Mouse (Mus musculus): ENCODE measurements around the gene Prkce. TPM values are rescaled to one million over a fixed set of nuclear protein-coding genes. Genes with fewer than 3 reads are reported as not detected.

Prkce gene
- polyA plus RNA-seq, 1 experiment from 2014 or later, result 1.1 TPM

- H3K4me3 ChIP-seq (ENCODE audit: inconsistent target), result no peak overlapping the region
- 70% methylated on average over 9 of the region's 10 CpGs for WGBS (ENCODE audit: missing documents)
- H3K79me2 ChIP-seq (ENCODE audit: inconsistent target), result no peaks in the 10 kb centered on the region
- H3K36me3 ChIP-seq (ENCODE audit: inconsistent target), result no peaks in the 10 kb centered on the region
- no peak overlapping the region for H3K27ac ChIP-seq
These were observed 157.7 kb downstream of the Prkce start for GRCm38 (mm10) chr17:86325317-86325716.

GRCm38 (mm10) chr17:86327958-86328357 is 160.4 kb downstream of the Prkce start:
- 96% methylated on average over 4 of the region's 4 CpGs for WGBS (ENCODE audit: missing documents)
- Histone ChIP-seq H3K27ac (no peak overlapping the region), H3K79me2 (ENCODE audit: inconsistent target) (no peaks in the 10 kb centered on the region), H3K36me3 (ENCODE audit: inconsistent target) (no peaks in the 10 kb centered on the region), H3K4me3 (ENCODE audit: inconsistent target) (no peak overlapping the region)

- no peak overlapping the region for H3K27ac ChIP-seq
- 78% methylated on average over 15 of the region's 16 CpGs for WGBS (ENCODE audit: missing documents)
- no peaks in the 10 kb centered on the region for H3K36me3 ChIP-seq (ENCODE audit: inconsistent target)
- H3K79me2 ChIP-seq (ENCODE audit: inconsistent target), result no peaks in the 10 kb centered on the region
- H3K4me3 ChIP-seq (ENCODE audit: inconsistent target), result no peak overlapping the region
These were observed 161.9 kb downstream of the Prkce start for GRCm38 (mm10) chr17:86329273-86330075.

- 85% methylated on average over 15 of the region's 16 CpGs for WGBS (ENCODE audit: missing documents)
These were observed 162.7 kb downstream of the Prkce start for GRCm38 (mm10) chr17:86330076-86330955.

DNA sequence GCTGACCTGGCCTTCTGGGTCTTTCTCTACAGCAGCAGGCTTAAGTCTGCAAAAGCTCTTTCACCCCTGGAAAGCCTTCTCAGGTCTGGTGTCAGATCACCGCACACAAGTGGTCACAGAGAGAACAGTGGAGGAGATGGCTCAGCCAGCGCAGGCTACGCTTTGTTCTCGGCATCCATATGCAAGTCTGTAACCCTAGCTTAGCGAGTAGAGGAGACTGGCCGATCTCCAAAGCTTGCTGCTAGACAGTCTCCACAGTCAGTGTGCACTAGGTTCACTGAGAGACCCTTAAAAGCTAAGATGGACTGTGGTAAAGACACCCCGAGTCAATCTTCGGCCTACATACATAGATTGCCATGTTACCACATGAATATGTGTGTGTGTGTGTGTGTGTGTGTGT is 164.2 kb downstream of the Prkce start:
- no peak overlapping the region for H3K27ac ChIP-seq
- H3K79me2 ChIP-seq (ENCODE audit: inconsistent target), result no peaks in the 10 kb centered on the region
- no peak overlapping the region for H3K4me3 ChIP-seq (ENCODE audit: inconsistent target)
- H3K36me3 ChIP-seq (ENCODE audit: inconsistent target), result no peaks in the 10 kb centered on the region
- WGBS (ENCODE audit: missing documents), result 96% methylated on average over 8 of the region's 8 CpGs

More at GRCm38 (mm10) chr17:86330076-86330955, 162.7 kb downstream of the Prkce start:
- H3K36me3 ChIP-seq (ENCODE audit: inconsistent target), result no peaks in the 10 kb centered on the region
- no peak overlapping the region for H3K27ac ChIP-seq
- no peak overlapping the region for H3K4me3 ChIP-seq (ENCODE audit: inconsistent target)
- no peaks in the 10 kb centered on the region for H3K79me2 ChIP-seq (ENCODE audit: inconsistent target)

DNA sequence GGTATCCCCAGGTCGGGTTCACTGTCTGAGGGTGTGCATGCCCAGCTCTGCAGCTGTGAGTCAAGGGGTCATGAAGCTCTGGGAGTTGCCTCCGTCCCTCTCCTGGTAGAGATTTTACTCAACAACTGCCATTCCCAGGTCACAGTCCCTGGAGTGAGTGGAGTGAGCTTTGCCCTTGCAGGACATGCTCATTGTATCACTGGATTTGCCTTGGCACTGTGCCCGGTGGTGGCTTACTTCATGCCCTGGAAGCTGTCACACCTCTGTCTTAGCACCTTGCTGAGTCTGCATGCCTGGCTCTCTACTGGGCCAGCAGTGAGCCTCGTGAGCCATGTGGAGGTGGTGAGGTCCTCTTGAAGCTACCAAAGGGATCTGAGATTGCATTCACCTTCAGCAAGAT is 167.4 kb downstream of the Prkce start:
- Histone ChIP-seq H3K4me3 (ENCODE audit: inconsistent target) (no peak overlapping the region), H3K27ac (no peak overlapping the region), H3K36me3 (ENCODE audit: inconsistent target) (no peaks in the 10 kb centered on the region), H3K79me2 (ENCODE audit: inconsistent target) (no peaks in the 10 kb centered on the region)
- WGBS (ENCODE audit: missing documents), result 90% methylated on average over 4 of the region's 4 CpGs

- H3K27ac ChIP-seq, result no peak overlapping the region
- no peak overlapping the region for H3K4me3 ChIP-seq (ENCODE audit: inconsistent target)
- no peaks in the 10 kb centered on the region for H3K79me2 ChIP-seq (ENCODE audit: inconsistent target)
- 28% methylated on average over 4 of the region's 4 CpGs for WGBS (ENCODE audit: missing documents)
- no peaks in the 10 kb centered on the region for H3K36me3 ChIP-seq (ENCODE audit: inconsistent target)
These were observed 169.1 kb downstream of the Prkce start for GRCm38 (mm10) chr17:86336652-86337073.

- Histone ChIP-seq H3K79me2 (ENCODE audit: inconsistent target) (no peaks in the 10 kb centered on the region), H3K36me3 (ENCODE audit: inconsistent target) (no peaks in the 10 kb centered on the region), H3K27ac (no peak overlapping the region), H3K4me3 (ENCODE audit: inconsistent target) (no peak overlapping the region)
- 8% methylated on average over 3 of the region's 3 CpGs for WGBS (ENCODE audit: missing documents)
These were observed 169.5 kb downstream of the Prkce start for GRCm38 (mm10) chr17:86337076-86337475.

- Histone ChIP-seq H3K4me3 (ENCODE audit: inconsistent target) (no peak overlapping the region), H3K79me2 (ENCODE audit: inconsistent target) (no peaks in the 10 kb centered on the region), H3K36me3 (ENCODE audit: inconsistent target) (no peaks in the 10 kb centered on the region), H3K27ac (no peak overlapping the region)
- 83% methylated on average over 5 of the region's 5 CpGs for WGBS (ENCODE audit: missing documents)
These were observed 170.7 kb downstream of the Prkce start for GRCm38 (mm10) chr17:86338328-86338727.

DNA sequence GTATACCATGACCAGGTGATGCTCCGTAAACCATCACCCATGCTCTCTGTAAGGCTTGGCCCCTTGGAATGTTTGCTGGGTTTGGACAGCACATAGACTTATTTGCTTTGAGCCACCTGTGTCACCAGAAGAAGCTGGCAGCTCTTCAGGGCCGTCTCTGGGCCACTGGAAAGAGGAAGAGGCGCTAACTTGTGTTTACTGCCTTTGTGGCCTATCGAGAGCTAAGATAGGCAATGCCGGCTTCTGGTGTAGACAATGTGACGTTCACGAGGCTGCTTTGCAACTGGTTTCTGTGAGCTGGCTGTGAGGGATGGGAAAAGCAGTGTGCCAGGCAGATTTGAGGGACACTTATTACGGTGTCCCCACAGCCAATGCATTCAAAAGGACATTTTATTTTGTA is 176.4 kb downstream of the Prkce start:
- Histone ChIP-seq H3K4me3 (ENCODE audit: inconsistent target) (no peak overlapping the region), H3K36me3 (ENCODE audit: inconsistent target) (no peaks in the 10 kb centered on the region), H3K27ac (no peak overlapping the region), H3K79me2 (ENCODE audit: inconsistent target) (no peaks in the 10 kb centered on the region)
- 31% methylated on average over 8 of the region's 8 CpGs for WGBS (ENCODE audit: missing documents)

GRCm38 (mm10) chr17:86345234-86346005 is 177.8 kb downstream of the Prkce start:
- Histone ChIP-seq H3K27ac (no peak overlapping the region), H3K4me3 (ENCODE audit: inconsistent target) (no peak overlapping the region)
- WGBS (ENCODE audit: missing documents), result 96% methylated on average over 22 of the region's 22 CpGs

DNA sequence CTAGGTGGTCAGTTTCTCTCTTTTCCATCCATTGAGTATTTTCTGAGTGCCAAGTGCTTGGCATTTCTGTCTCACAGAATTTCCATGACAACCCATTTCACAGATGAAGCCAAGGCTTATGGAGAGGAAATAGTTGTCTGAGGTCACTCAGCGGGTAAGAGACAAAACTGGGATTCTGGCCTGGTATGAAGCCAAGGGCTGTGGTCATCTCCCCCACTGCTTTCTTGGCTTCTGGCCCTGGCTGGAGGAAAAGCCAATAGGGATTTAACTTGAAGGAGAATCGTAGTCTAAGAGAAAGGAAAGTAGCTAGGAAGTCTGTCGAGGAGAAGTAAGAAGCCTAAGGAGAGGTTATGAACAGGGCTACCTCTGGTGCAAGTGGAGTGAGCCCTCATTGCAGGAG is 182.7 kb downstream of the Prkce start:
- no peaks in the 10 kb centered on the region for H3K79me2 ChIP-seq (ENCODE audit: inconsistent target)
- WGBS (ENCODE audit: missing documents), result 95% methylated on average over 3 of the region's 3 CpGs
- no peak overlapping the region for H3K27ac ChIP-seq
- H3K4me3 ChIP-seq (ENCODE audit: inconsistent target), result no peak overlapping the region
- no peaks in the 10 kb centered on the region for H3K36me3 ChIP-seq (ENCODE audit: inconsistent target)

More at GRCm38 (mm10) chr17:86345234-86346005, 177.8 kb downstream of the Prkce start:
- no peaks in the 10 kb centered on the region for H3K79me2 ChIP-seq (ENCODE audit: inconsistent target)
- no peaks in the 10 kb centered on the region for H3K36me3 ChIP-seq (ENCODE audit: inconsistent target)

GRCm38 (mm10) chr17:86350791-86351261 is 183.2 kb downstream of the Prkce start:
- no peaks in the 10 kb centered on the region for H3K36me3 ChIP-seq (ENCODE audit: inconsistent target)
- no peak overlapping the region for H3K27ac ChIP-seq
- WGBS (ENCODE audit: missing documents), result 90% methylated on average over 12 of the region's 12 CpGs
- no peaks in the 10 kb centered on the region for H3K79me2 ChIP-seq (ENCODE audit: inconsistent target)
- no peak overlapping the region for H3K4me3 ChIP-seq (ENCODE audit: inconsistent target)

- Histone ChIP-seq H3K79me2 (ENCODE audit: inconsistent target) (no peaks in the 10 kb centered on the region), H3K27ac (no peak overlapping the region), H3K36me3 (ENCODE audit: inconsistent target) (no peaks in the 10 kb centered on the region), H3K4me3 (ENCODE audit: inconsistent target) (no peak overlapping the region)
- 100% methylated on average over 4 of the region's 4 CpGs for WGBS (ENCODE audit: missing documents)
These were observed 183.7 kb downstream of the Prkce start for GRCm38 (mm10) chr17:86351282-86351681.
